Mouse (Mus musculus) liver, adult 2 months (tissue): ENCODE results near the gene Egflam.

Experiments used
- CTCF ChIP-seq: fragments of 200-500 bp; IDR thresholded peaks from 2 replicates; pipeline ENCODE4 v1.5.1; 2011; ENCODE audit warnings: low read depth, low read length, control low read depth
- POLR2A ChIP-seq: fragments of 200-500 bp; IDR thresholded peaks from 2 replicates; pipeline ENCODE4 v1.6.1; 2011; ENCODE audit warnings: low read length, control low read depth; ENCODE audit not compliant: insufficient read depth; ENCODE audit errors: extremely low read depth

DNA sequence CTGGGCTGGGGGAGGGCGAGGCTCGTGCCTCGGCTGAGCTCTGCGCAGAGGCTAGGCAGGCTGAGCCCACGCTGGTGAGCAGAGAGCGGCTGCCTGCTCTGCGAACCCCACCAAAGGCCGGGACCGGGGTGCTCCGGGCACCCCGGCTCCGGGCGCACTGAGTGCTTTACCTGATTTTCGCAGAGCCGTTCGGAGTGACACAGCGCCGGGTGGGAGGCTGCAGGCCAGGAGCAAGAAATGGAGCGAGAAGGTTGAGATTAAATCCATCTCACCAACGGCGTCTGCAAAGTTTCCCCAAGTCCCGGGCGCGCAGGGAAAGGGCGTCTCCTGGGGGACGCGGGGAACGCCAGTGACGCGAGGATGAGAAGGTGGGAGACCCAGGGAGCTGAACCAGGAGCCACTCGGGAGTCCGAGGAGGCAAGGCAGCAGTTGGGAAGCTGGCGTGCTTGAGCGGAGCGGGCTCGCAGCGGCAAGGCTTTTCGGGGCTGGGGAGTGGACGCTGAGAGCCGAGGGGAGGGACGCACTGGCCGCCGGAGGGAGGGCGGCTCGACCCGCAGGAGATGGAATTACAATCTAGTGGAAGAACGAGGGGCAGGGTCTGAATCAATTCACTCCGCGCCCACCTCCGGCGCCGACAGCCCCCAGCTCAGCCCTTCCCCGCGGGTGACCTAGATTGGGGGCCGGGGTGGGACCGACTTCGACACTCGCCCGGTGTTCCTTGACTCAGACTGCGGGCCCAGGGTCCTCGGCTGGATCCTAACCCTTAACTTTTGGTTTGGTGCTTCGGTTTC, at the start of gene Egflam:
- no peak for TF ChIP-seq POLR2A
- no peak for TF ChIP-seq CTCF
